Mouse (Mus musculus) forebrain, embryonic 16.5 days (tissue): ENCODE data around the gene B230307C23Rik. TPM values are rescaled to one million over a fixed set of nuclear protein-coding genes. Genes with fewer than 3 reads are reported as not detected.
A peak's percentile ranks its signal among the peaks of the same experiment; 100 is the strongest.
"Not testable (repeated sequence)": the region's sequence is repeated elsewhere in the genome, so short reads cannot be mapped to it uniquely, and the experiment has no call there.

Source experiments
- ATAC-seq: fragments of 200-750 bp; cut with Nextera tagmentation; 2 replicates; pipeline ENCODE4 v1.8.0; 2017; ENCODE audit warnings: mild to moderate bottlenecking, moderate library complexity
- H3K27ac ChIP-seq: fragments of 300-500 bp; sonication (generic); 2 replicates; pipeline ENCODE4 v1.5.1; 2014; ENCODE audit warnings: low read length, control low read depth
- H3K27me3 ChIP-seq: fragments of 300-500 bp; sonication (generic); replicated peaks from 2 replicates; pipeline ENCODE4 v1.6.1; 2014; ENCODE audit warnings: low read length; ENCODE audit not compliant: control insufficient read depth, insufficient read depth
- H3K36me3 ChIP-seq: fragments of 300-500 bp; sonication (generic); 2 replicates; pipeline ENCODE4 v1.6.1; 2014; ENCODE audit not compliant: control insufficient read depth, insufficient read depth
- H3K4me1 ChIP-seq: fragments of 300-500 bp; sonication (generic); replicated peaks from 2 replicates; pipeline ENCODE4 v1.6.1; 2014; ENCODE audit warnings: low read length; ENCODE audit not compliant: control insufficient read depth, insufficient read depth
- H3K4me2 ChIP-seq: fragments of 300-500 bp; sonication (generic); 2 replicates; pipeline ENCODE4 v1.6.1; 2014; ENCODE audit warnings: mild to moderate bottlenecking, low read length, control low read depth
- H3K4me3 ChIP-seq: fragments of 300-500 bp; sonication (generic); replicated peaks from 2 replicates; pipeline ENCODE4 v1.5.1; 2014; ENCODE audit warnings: mild to moderate bottlenecking, low read length, control low read depth
- H3K9ac ChIP-seq: fragments of 300-500 bp; sonication (generic); replicated peaks from 2 replicates; pipeline ENCODE4 v1.6.1; 2014; ENCODE audit warnings: low read depth, low read length, control low read depth
- H3K9me3 ChIP-seq: fragments of 300-500 bp; sonication (generic); 2 replicates; pipeline ENCODE4 v1.6.1; 2016; ENCODE audit warnings: low read length; ENCODE audit not compliant: control insufficient read depth
- WGBS: fragments of 180-500 bp; shearing (Covaris S2); extraction: QIAGEN DNeasy Blood & Tissue Kit; methylation state at CpG from one replicate; pipeline ENCODE4 v1.1.7; 2014; 5-methylcytosine and 5-hydroxymethylcytosine counted together
- polyA plus RNA-seq: library from polyadenylated mRNA; unstranded; fragments of >200 nt; fragmentation: Nextera tagmentation; extraction: Ambion mirVana; gene quantifications from 2 replicates; pipeline ENCODE4 v1.2.1, GENCODE M21; 2015

Gene B230307C23Rik
- polyA plus RNA-seq, 1 experiment from 2014 or later = 23.8 TPM

DNA sequence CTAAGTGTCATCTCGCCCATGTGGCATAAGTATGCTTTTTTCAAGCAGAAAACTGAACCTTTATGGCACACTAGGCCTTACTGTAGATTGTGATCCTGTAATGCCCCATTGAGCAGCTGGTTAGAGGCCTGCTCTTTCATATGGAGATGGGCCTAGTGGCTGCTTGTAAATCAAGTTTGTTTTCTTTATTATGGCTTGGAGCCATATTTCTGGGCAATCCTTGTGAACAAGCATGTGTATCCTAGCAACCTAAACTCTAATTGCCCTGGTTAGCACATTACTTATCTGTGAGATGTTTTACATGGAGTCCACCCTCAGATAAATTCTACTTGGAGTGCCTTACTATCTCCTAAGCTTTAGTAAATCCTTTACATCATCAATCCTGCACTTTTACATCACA lies 84.0 kb downstream of the B230307C23Rik start:
- H3K4me3 ChIP-seq = peak overlapping the region; percentile 82
- not testable (repeated sequence) for H3K9me3 ChIP-seq, H3K27ac ChIP-seq, H3K27me3 ChIP-seq, H3K36me3 ChIP-seq, ATAC-seq
- H3K4me1 ChIP-seq = peaks cover 13% of the 10 kb centered on the region
- H3K4me2 ChIP-seq = peak overlapping the region; percentile 77
- H3K9ac ChIP-seq = peak overlapping the region; percentile 59
- 28% methylated on average over 1 of the region's 1 CpGs for WGBS

Other genes with a start within 250 kb of the B230307C23Rik start
- 1.1 and 1.5 TPM in 2 replicates for gene Ripk4, start 233.5 kb upstream of the B230307C23Rik start, polyA plus RNA-seq
- gene Prdm15, start 145.5 kb upstream of the B230307C23Rik start, polyA plus RNA-seq = 17.0 and 18.7 TPM in 2 replicates
- gene C2cd2, start 34.7 kb upstream of the B230307C23Rik start, polyA plus RNA-seq = 11.2 and 12.7 TPM in 2 replicates
- 13.0 and 13.7 TPM in 2 replicates for gene Zbtb21, start 34.7 kb upstream of the B230307C23Rik start, polyA plus RNA-seq
- gene A630089N07Rik, start 85.1 kb downstream of the B230307C23Rik start, polyA plus RNA-seq = 18.7 and 18.8 TPM in 2 replicates